Mouse (Mus musculus) MEL (cell line): ENCODE results near the gene Cttnbp2. TPM values are rescaled to one million over a fixed set of nuclear protein-coding genes. Genes with fewer than 3 reads are reported as not detected.

ENCODE experiments used
- DNase-seq: peaks from one replicate; pipeline ENCODE4 v3.0.0; 2011; ENCODE audit warnings: low read depth, low spot score
- H3K27ac ChIP-seq: 2 replicates; pipeline ENCODE4 v1.5.1; 2012; ENCODE audit warnings: low read depth, mild to moderate bottlenecking, control low read depth, low read length, moderate library complexity; ENCODE audit not compliant: control insufficient read depth
- H3K27me3 ChIP-seq, 2 experiments: fragments of 150-350 bp in 1 of 2; sonication (generic) in 1 of 2; 2 replicates each; pipeline ENCODE4 v1.6.1; 2012; ENCODE audit warnings: low read length in 2 of 2, mild to moderate bottlenecking in 2 of 2, improper control_type of control experiment in 1 of 2, moderate library complexity in 1 of 2; ENCODE audit not compliant: insufficient read depth in 2 of 2, control insufficient read depth in 1 of 2
- H3K36me3 ChIP-seq, 2 experiments: 2 replicates each; pipeline ENCODE4 v1.6.1; 2012 to 2014; ENCODE audit warnings: low read length in 2 of 2, improper control_type of control experiment in 1 of 2, inconsistent platforms in 1 of 2, mild to moderate bottlenecking in 1 of 2; ENCODE audit not compliant: insufficient read depth in 2 of 2, control insufficient read depth in 1 of 2
- H3K4me1 ChIP-seq, 2 experiments: fragments of 150-350 bp in 1 of 2; sonication (generic) in 1 of 2; 2 replicates each; pipeline ENCODE4 v1.6.1; 2012; ENCODE audit warnings: low read length in 2 of 2, improper control_type of control experiment in 1 of 2, mild to moderate bottlenecking in 1 of 2; ENCODE audit not compliant: insufficient read depth in 2 of 2, control insufficient read depth in 1 of 2
- H3K4me3 ChIP-seq, 2 experiments: fragments of 150-350 bp in 1 of 2; sonication (generic) in 1 of 2; 2 replicates each; pipeline ENCODE4 v1.5.1; 2012; ENCODE audit warnings: low read depth in 2 of 2, low read length in 2 of 2, mild to moderate bottlenecking in 2 of 2, moderate library complexity in 2 of 2, control low read depth in 1 of 2, improper control_type of control experiment in 1 of 2; ENCODE audit not compliant: control insufficient read depth in 1 of 2, insufficient read depth in 1 of 2
- H3K79me2 ChIP-seq: 2 replicates; pipeline ENCODE4 v1.6.1; 2012; ENCODE audit warnings: mild to moderate bottlenecking, low read length, moderate library complexity; ENCODE audit not compliant: control insufficient read depth, poor library complexity, insufficient read depth
- H3K9ac ChIP-seq: 2 replicates; pipeline ENCODE4 v1.6.1; 2012; ENCODE audit warnings: low read depth, mild to moderate bottlenecking, control low read depth, low read length, moderate library complexity; ENCODE audit not compliant: control insufficient read depth, poor library complexity, severe bottlenecking
- H3K9me3 ChIP-seq: fragments of 150-350 bp; sonication (generic); replicated peaks from 2 replicates; pipeline ENCODE4 v1.6.1; 2012; ENCODE audit warnings: mild to moderate bottlenecking, low read length, improper control_type of control experiment, moderate library complexity; ENCODE audit not compliant: insufficient read depth
- BHLHE40 ChIP-seq: IDR thresholded peaks from 2 replicates; pipeline ENCODE4 v1.6.1; 2012; ENCODE audit warnings: low read depth, mild to moderate bottlenecking, inconsistent platforms, low read length, improper control_type of control experiment, borderline replicate concordance
- CHD1 ChIP-seq: IDR thresholded peaks from 2 replicates; pipeline ENCODE4 v1.6.1; 2012; ENCODE audit warnings: low read depth, mild to moderate bottlenecking, inconsistent platforms, low read length, improper control_type of control experiment
- CTCF ChIP-seq, 3 experiments: IDR thresholded peaks in 2 of 3; conservative IDR thresholded peaks in 1 of 3; 2 replicates each; pipeline ENCODE4 v1.5.1; 2011 to 2012; ENCODE audit warnings: low read length in 3 of 3, low read depth in 2 of 3, mild to moderate bottlenecking in 2 of 3, improper control_type of control experiment in 1 of 3, inconsistent platforms in 1 of 3, mixed read lengths in 1 of 3, moderate library complexity in 1 of 3; ENCODE audit not compliant: control insufficient read depth in 1 of 3, insufficient read depth in 1 of 3, poor library complexity in 1 of 3, severe bottlenecking in 1 of 3
- E2F4 ChIP-seq: IDR thresholded peaks from 2 replicates; pipeline ENCODE4 v1.6.1; 2011; ENCODE audit warnings: low read depth, low read length, improper control_type of control experiment, borderline replicate concordance
- GATA1 ChIP-seq: IDR thresholded peaks from 2 replicates; pipeline ENCODE4 v1.6.1; 2011; ENCODE audit warnings: low read depth, low read length, improper control_type of control experiment
- JUND ChIP-seq: IDR thresholded peaks from 2 replicates; pipeline ENCODE4 v1.6.1; 2011; ENCODE audit warnings: low read depth, mild to moderate bottlenecking, improper control_type of control experiment, low read length
- MEF2A ChIP-seq: IDR thresholded peaks from 2 replicates; pipeline ENCODE4 v1.6.1; 2014; ENCODE audit warnings: low read depth, mild to moderate bottlenecking, inconsistent platforms, low read length, improper control_type of control experiment; ENCODE audit not compliant: poor library complexity, insufficient replicate concordance, severe bottlenecking; ENCODE audit errors: extremely low read depth
- MXI1 ChIP-seq: IDR thresholded peaks from 2 replicates; pipeline ENCODE4 v1.6.1; 2011; ENCODE audit warnings: mild to moderate bottlenecking, low read depth, low read length, improper control_type of control experiment
- MYC ChIP-seq: IDR thresholded peaks from 2 replicates; pipeline ENCODE4 v1.6.1; 2011; ENCODE audit warnings: low read depth, mild to moderate bottlenecking, low read length, improper control_type of control experiment, moderate library complexity
- NRF1 ChIP-seq: IDR thresholded peaks from 2 replicates; pipeline ENCODE4 v1.6.1; 2014; ENCODE audit warnings: low read depth, mild to moderate bottlenecking, inconsistent platforms, low read length, improper control_type of control experiment, moderate library complexity; ENCODE audit not compliant: poor library complexity, insufficient read depth, severe bottlenecking
- TCF12 ChIP-seq: IDR thresholded peaks from 2 replicates; pipeline ENCODE4 v1.6.1; 2014; ENCODE audit warnings: low read depth, mild to moderate bottlenecking, inconsistent platforms, low read length, improper control_type of control experiment, moderate library complexity
- UBTF ChIP-seq: IDR thresholded peaks from 2 replicates; pipeline ENCODE4 v1.6.1; 2012; ENCODE audit warnings: low read depth, mild to moderate bottlenecking, inconsistent platforms, low read length, improper control_type of control experiment, moderate library complexity, borderline replicate concordance; ENCODE audit not compliant: insufficient read depth
- ZC3H11A ChIP-seq: IDR thresholded peaks from 2 replicates; pipeline ENCODE4 v1.6.1; 2012; ENCODE audit warnings: low read depth, mild to moderate bottlenecking, inconsistent platforms, low read length, improper control_type of control experiment
- ZMIZ1 ChIP-seq: IDR thresholded peaks from 2 replicates; pipeline ENCODE4 v1.6.1; 2012; ENCODE audit warnings: low read depth, mild to moderate bottlenecking, inconsistent platforms, low read length, improper control_type of control experiment, moderate library complexity
- polyA plus RNA-seq, 2 experiments: library from polyadenylated mRNA; stranded (reverse) in 1 of 2; unstranded in 1 of 2; fragments of >175 nt in 1 of 2; fragments of >200 nt in 1 of 2; gene quantifications; 2 replicates each; pipeline versions ENCODE4 v1.2.1 to v1.2.4; 2012; ENCODE audit warnings: low replicate concordance in 2 of 2, low read depth in 1 of 2; ENCODE audit not compliant: insufficient read length in 2 of 2, insufficient read depth in 1 of 2, missing spikeins in 1 of 2
- total RNA-seq: library from RNA; depleted of rRNA; stranded (reverse); fragments of 300-350 nt; gene quantifications from 2 replicates; pipeline ENCODE4 v1.2.3, GENCODE M21; 2012

Cttnbp2 gene
- total and polyA plus RNA-seq, 3 experiments, result 0.77 to 1.2 TPM; not detected in 1

- Histone ChIP-seq H3K36me3 (no peaks in the 10 kb centered on the region), H3K4me1 (no peaks in the 10 kb centered on the region), H3K9me3 (no peaks in the 10 kb centered on the region), H3K4me3 (no peak overlapping the region), H3K79me2 (no peaks in the 10 kb centered on the region), H3K27me3 (peaks cover 0 to 2% of the 10 kb centered on the region in 2 experiments; a peak in 1 of 4 replicates), H3K27ac (no peak overlapping the region), H3K9ac (no peak overlapping the region)
- TF ChIP-seq ZMIZ1 (no peak), NRF1 (no peak)
- no peak for DNase-seq
These were observed 21.7 kb downstream of the Cttnbp2 start for GRCm38 (mm10) chr6:18492977-18493376.

- Histone ChIP-seq H3K36me3 (no peaks in the 10 kb centered on the region), H3K4me1 (no peaks in the 10 kb centered on the region), H3K9ac (no peak overlapping the region), H3K79me2 (no peaks in the 10 kb centered on the region), H3K9me3 (no peaks in the 10 kb centered on the region), H3K4me3 (no peak overlapping the region), H3K27me3 (peaks cover 0 to under 1% of the 10 kb centered on the region in 2 experiments; a peak in 1 of 4 replicates), H3K27ac (no peak overlapping the region)
- TF ChIP-seq E2F4 (no peak), MYC (no peak), JUND (no peak), BHLHE40 (no peak), CTCF (IDR thresholded peaks at IDR 0.05 in 2 of 3, conservative IDR thresholded peaks at IDR 0.05 in 1 of 3; ENCODE audit: control insufficient read depth in 1 of 3, insufficient read depth in 1 of 3, low read depth in 2 of 3, low read length in 3 of 3, poor library complexity in 1 of 3, severe bottlenecking in 1 of 3) (no peak)
- DNase-seq, result no peak
These were observed 22.3 kb downstream of the Cttnbp2 start for GRCm38 (mm10) chr6:18492248-18492901.

GRCm38 (mm10) chr6:18485087-18485486 lies 29.6 kb downstream of the Cttnbp2 start:
- Histone ChIP-seq H3K27me3 (no peaks in the 10 kb centered on the region; a peak in 1 of 4 replicates), H3K9ac (no peak overlapping the region), H3K4me1 (no peaks in the 10 kb centered on the region), H3K27ac (no peak overlapping the region), H3K4me3 (no peak overlapping the region), H3K79me2 (no peaks in the 10 kb centered on the region), H3K36me3 (no peaks in the 10 kb centered on the region), H3K9me3 (no peaks in the 10 kb centered on the region)
- no peak for DNase-seq
- TF ChIP-seq UBTF, result no peak
- TF ChIP-seq GATA1, result no peak
- TF ChIP-seq E2F4, result no peak
- no peak for TF ChIP-seq TCF12
- no peak for TF ChIP-seq CHD1
- TF ChIP-seq MXI1, result no peak
- no peak for TF ChIP-seq MEF2A
- no peak for TF ChIP-seq ZC3H11A
